Mouse (Mus musculus): ENCODE data around the gene Uchl5.

Gene Uchl5

DNA sequence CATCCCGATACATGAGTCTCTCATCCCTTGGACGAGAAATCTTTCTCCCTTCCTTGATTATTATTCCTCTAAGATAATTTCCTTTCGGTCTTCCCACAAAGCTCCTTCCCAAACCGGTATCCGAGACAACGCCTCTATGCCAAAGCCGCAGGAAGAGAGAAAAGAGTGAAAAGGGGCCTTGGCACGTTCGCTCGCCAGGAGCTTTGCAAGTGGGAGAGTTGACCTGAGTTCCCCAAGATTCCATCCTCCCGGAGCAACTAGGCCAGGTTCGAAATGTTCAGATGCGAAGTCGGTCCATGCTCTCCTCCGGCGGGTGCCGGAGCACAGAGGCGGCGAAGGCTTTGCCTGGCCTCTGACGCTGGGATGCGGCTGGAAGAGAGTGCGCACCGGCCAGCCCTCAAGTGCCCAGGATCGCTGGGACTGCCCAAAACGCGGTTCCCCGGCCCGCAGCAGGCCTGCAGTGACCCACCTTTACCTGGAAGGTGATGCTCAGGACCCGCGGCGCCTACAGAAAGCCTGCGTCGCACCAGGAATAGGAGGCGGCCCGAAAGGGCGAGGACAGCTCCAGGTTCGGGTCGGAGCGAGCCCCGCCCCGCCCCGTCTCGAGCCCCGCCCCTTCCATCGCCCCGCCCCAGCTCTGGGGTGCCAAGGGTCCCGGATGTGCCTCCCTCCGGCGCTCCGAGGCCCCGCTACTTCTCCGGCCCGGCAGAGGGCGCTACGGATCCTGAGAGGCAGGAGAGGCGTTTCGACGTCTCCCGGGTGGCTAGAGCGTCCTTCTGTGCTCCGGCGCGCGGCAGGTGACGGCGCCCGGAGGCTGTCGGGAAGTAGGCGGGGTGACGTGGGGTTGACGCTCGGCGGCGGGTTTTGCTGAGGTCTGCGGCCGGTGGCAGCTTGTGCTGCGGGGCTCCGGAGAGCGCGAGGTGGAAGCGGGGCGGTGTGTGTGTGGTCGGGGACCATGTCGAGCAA is at the start of gene Uchl5, which contains the start of gene Trove2:
Uchl5 (plus strand) TSS at position 827 of the 966 bp plus-strand sequence.
Trove2 (minus strand) TSS at position 623 of the 966 bp plus-strand sequence.
- peak; percentile 97 for DNase-seq (ENCODE audit: low read depth, low spot score)

DNA sequence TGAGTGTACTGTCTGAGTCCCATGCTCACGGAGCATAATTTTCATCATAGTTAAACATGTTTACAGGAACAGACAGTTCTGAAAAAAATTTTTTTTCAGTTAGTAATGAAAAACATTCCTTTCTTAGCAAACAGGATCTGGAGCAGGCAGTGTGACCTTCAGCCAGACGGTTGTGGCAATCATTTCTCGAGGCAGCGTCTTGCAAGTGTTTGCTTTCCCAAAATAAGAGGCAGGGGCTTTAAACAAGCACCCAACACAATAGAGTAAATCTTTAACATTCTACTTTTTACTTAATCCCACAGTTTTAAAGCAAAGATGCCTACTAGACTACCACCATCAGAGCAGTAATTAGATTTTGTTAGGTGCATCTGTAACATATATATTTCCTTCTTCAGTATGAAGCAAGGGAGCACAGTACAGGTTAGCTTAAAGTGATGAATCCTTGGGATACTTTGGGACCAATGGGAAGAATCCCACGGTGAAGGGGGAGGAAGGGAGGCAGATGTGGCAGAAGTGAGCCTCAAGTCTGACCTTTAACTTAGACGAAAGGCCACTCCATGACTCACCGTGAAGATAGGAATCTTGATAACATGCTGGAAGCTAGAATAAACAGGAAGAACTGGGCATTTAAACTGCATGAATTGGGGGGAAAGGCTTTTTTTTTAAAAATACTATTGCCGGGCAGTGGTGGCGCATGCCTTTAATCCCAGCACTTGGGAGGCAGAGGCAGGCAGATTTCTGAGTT is 49.2 kb upstream of the Uchl5 start:
- DNase-seq (ENCODE audit: low read depth, low spot score) = no peak

DNA sequence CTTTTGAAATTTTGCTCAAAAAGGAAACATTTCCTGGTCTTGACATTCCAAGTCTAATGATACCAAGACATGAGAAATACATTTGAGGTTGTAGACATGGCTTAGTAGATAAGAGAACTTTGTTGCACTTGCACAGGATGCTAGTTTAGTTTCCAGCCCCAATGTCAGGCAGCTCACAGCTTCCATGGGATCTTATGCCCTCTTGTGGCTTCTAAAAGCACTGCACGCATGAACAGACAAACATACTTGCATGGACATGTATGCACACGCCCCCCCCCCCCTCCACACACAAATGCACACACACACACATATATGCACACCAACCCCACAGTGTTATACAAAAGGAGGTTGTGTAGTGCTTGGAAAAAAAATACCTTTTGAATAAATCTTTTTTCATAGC is 46.2 kb upstream of the Uchl5 start:
- no peak for DNase-seq (ENCODE audit: low read depth, low spot score)

GRCm38 (mm10) chr1:143731691-143732090 is 45.4 kb upstream of the Uchl5 start:
- no peak for DNase-seq (ENCODE audit: low read depth, low spot score)

- no peak for DNase-seq (ENCODE audit: low read depth, low spot score)
Measured at GRCm38 (mm10) chr1:143733914-143734410, 43.1 kb upstream of the Uchl5 start.

DNA sequence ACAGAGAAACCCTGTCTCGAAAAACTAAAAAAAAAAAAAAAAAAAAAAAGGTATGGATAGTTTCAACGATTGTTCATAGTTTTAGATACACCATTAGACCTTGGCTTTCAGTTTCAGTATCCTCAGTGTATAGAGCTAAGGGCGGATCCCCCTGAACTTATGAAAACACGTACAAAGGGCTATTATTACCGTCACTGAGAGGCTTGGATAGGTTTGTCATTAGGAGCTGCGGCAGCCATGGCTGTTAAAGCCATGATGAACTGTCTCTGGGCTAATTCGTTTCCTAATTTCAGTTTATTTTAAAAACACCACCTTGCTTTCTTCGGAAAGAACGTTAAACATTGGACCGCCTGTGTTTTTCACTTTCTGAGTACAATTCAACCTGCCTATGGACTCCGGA is 38.3 kb upstream of the Uchl5 start:
- DNase-seq (ENCODE audit: low read depth, low spot score) = no peak

DNA sequence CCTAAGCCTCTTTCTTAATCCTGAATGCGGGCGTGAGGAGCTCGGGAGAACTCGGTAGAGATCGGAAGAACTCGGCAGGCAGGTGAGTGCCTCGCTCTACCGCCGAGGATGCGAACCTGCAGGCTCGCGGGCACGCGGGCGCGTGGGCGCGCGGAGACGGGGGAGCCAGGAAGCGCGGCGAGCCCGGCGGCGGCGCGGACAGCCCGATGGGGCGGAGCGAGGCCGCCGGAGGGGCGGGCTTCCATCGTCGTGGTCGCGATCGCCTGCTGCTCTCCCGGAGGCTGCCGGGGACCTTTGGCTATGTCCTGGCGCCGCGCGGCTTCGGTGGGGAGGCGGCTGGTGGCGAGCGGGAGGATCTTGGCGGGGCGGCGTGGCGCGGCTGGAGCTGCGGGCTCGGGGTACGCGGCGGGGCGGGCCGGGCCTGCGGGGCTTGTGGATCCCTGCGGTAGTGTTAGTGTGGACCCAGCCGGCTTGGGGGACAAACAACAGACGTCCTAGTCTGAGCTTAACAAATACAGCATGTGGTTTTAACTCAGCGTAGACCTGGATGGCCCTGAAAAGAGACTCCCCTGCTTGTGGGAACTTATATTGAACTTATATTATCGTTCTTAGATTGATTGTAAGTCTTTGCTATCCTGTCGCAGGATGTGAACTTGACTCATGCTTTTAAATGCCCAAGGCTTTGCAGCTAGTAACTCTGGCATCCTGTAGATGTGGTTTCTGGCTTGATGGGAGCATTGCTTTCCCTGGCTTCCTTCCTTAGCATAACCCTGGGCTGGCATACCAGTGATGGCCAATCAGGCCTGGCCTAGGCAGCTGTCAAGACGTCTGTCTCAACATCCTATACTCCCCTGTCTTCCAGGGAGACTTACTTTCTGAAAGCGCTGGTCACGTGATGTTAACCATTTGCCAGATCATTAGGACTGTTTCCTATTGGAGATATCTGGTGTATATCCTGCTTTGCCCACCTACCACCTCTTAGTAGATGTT is 37.4 kb upstream of the Uchl5 start:
- peak; percentile 77 for DNase-seq (ENCODE audit: low read depth, low spot score)

DNA sequence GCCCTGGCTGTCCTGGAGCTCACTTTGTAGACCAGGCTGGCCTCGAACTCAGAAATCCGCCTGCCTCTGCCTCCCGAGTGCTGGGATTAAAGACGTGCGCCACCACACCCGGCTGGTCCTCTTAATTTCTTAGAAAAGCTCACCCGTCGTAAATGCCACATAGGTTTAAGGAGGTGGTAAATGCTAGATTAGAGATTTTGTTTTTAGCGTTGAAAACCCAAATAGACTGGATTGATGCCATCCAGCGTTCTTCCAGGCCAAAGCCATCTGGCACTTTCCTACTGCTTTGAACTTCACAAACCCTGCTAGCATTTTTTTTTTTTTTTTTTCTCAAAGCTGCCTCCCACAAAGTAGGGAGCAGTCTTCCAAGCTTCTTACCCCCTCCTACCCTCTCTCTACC is 36.5 kb upstream of the Uchl5 start:
- DNase-seq (ENCODE audit: low read depth, low spot score) = peak; percentile 21

DNA sequence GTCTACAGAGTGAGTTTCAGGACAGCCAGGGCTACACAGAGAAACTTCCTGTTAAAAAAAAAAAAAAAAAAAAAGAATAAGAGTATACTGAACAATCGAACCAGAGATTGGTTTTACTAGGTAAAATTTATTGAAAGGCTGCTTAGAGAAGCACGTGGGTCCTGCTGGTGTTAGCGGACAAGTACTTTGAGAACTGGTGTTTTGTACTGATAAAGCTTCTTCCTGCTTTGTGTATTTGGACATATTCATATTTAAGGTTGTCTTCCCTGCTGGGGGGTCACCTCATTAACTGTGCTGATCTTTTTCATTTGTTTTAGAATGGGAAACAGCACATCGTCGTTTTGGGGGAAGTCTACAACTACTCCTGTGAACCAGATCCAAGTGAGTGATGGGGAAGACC is 35.7 kb upstream of the Uchl5 start:
- DNase-seq (ENCODE audit: low read depth, low spot score) = no peak

- no peak for DNase-seq (ENCODE audit: low read depth, low spot score)
Measured at GRCm38 (mm10) chr1:143742186-143742585, 34.9 kb upstream of the Uchl5 start.

- DNase-seq (ENCODE audit: low read depth, low spot score) = no peak
Measured at GRCm38 (mm10) chr1:143745871-143746270, 31.2 kb upstream of the Uchl5 start.

- no peak for DNase-seq (ENCODE audit: low read depth, low spot score)
Measured at GRCm38 (mm10) chr1:143762159-143762558, 14.9 kb upstream of the Uchl5 start.

DNA sequence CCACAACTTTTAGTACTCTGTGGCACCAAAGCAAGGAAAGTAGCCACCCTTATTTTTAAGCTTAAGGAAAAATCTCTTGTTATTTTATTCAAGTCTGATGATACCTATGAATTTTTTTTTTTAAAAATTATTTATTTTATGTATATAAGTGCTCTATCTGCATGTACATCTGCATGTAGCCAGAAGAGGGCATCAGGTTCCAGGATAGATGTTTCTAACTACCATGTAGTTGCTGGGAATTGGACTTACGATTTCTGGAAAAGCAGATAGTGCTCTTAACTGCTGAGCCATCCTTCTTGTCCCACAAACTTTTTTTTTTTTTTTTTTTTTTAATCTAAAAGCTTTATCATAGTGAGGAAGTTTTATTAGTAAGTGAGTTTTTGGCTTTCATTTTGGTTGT is 12.6 kb upstream of the Uchl5 start:
- DNase-seq (ENCODE audit: low read depth, low spot score) = no peak

- no peak for DNase-seq (ENCODE audit: low read depth, low spot score)
Measured at GRCm38 (mm10) chr1:143765801-143766200, 11.3 kb upstream of the Uchl5 start.

GRCm38 (mm10) chr1:143766238-143766637 is 10.8 kb upstream of the Uchl5 start:
- no peak for DNase-seq (ENCODE audit: low read depth, low spot score)

GRCm38 (mm10) chr1:143770444-143771109 is 6.5 kb upstream of the Uchl5 start:
- DNase-seq (ENCODE audit: low read depth, low spot score) = no peak

GRCm38 (mm10) chr1:143773082-143773481 is 4.0 kb upstream of the Uchl5 start:
- DNase-seq (ENCODE audit: low read depth, low spot score) = no peak

GRCm38 (mm10) chr1:143773909-143774308 is 3.2 kb upstream of the Uchl5 start:
- DNase-seq (ENCODE audit: low read depth, low spot score) = peak; percentile 33

GRCm38 (mm10) chr1:143777558-143778218 is 616 bp downstream of the Uchl5 start:
- no peak for DNase-seq (ENCODE audit: low read depth, low spot score)

Measured in telencephalon, adult 2 months (tissue).